Mouse (Mus musculus): Measurements from ENCODE around the gene Mcpt8. TPM values are rescaled to one million over a fixed set of nuclear protein-coding genes. Genes with fewer than 3 reads are reported as not detected.

Mcpt8 gene
- total RNA-seq, 2 experiments from 2014 or later = 30.6 to 83.3 TPM

Other genes starting within 250 kb of the Mcpt8 start
- 2.8 and 3.9 TPM in 2 replicates for gene Nynrin, start 231.3 kb downstream of the Mcpt8 start, total RNA-seq (2015)
- 1.9 and 2.7 TPM in 2 replicates for gene Nynrin, start 231.3 kb downstream of the Mcpt8 start, total RNA-seq (2017)
- 0.17 TPM in 1 of 2 replicates, not detected in the other for gene Cbln3, start 200.9 kb downstream of the Mcpt8 start, total RNA-seq (2015)
- gene Cbln3, start 200.9 kb downstream of the Mcpt8 start, total RNA-seq (2017) = 0.07 TPM in 1 of 2 replicates, not detected in the other
- 4.6 and 6.1 TPM in 2 replicates for gene Khnyn, start 200.3 kb downstream of the Mcpt8 start, total RNA-seq (2015)
- 14.3 and 15.3 TPM in 2 replicates for gene Khnyn, start 200.3 kb downstream of the Mcpt8 start, total RNA-seq (2017)
- gene Sdr39u1, start 185.0 kb downstream of the Mcpt8 start, total RNA-seq (2015) = 11.7 and 18.2 TPM in 2 replicates
- 4.2 and 6.9 TPM in 2 replicates for gene Sdr39u1, start 185.0 kb downstream of the Mcpt8 start, total RNA-seq (2017)
- gene Cma1, start 140.6 kb downstream of the Mcpt8 start, total RNA-seq (2015) = not detected in 2 replicates
- not detected in 2 replicates for gene Cma1, start 140.6 kb downstream of the Mcpt8 start, total RNA-seq (2017)
- gene Cma2, start 134.3 kb downstream of the Mcpt8 start, total RNA-seq (2015) = not detected in 2 replicates
- gene Cma2, start 134.3 kb downstream of the Mcpt8 start, total RNA-seq (2017) = not detected in 2 replicates
- not detected in 2 replicates for gene Mcpt1, start 67.3 kb downstream of the Mcpt8 start, total RNA-seq (2015)
- not detected in 2 replicates for gene Mcpt1, start 67.3 kb downstream of the Mcpt8 start, total RNA-seq (2017)
- not detected in 2 replicates for gene Mcpt9, start 54.8 kb downstream of the Mcpt8 start, total RNA-seq (2015)
- gene Mcpt9, start 54.8 kb downstream of the Mcpt8 start, total RNA-seq (2017) = not detected in 2 replicates
- gene Mcpt2, start 43.2 kb downstream of the Mcpt8 start, total RNA-seq (2015) = not detected in 2 replicates
- gene Mcpt2, start 43.2 kb downstream of the Mcpt8 start, total RNA-seq (2017) = not detected in 2 replicates
- not detected in 2 replicates for gene Mcpt4, start 23.0 kb downstream of the Mcpt8 start, total RNA-seq (2015)
- gene Mcpt4, start 23.0 kb downstream of the Mcpt8 start, total RNA-seq (2017) = not detected in 2 replicates
- 4,330 and 4,812 TPM in 2 replicates for gene Ctsg, start 17.3 kb upstream of the Mcpt8 start, total RNA-seq (2015)
- 4,060 and 4,327 TPM in 2 replicates for gene Ctsg, start 17.3 kb upstream of the Mcpt8 start, total RNA-seq (2017)
- not detected in 2 replicates for gene Gzme, start 35.4 kb upstream of the Mcpt8 start, total RNA-seq (2015)
- not detected in 2 replicates for gene Gzme, start 35.4 kb upstream of the Mcpt8 start, total RNA-seq (2017)
- gene Gzmd, start 47.3 kb upstream of the Mcpt8 start, total RNA-seq (2015) = 0.37 TPM in 1 of 2 replicates, not detected in the other
- gene Gzmd, start 47.3 kb upstream of the Mcpt8 start, total RNA-seq (2017) = not detected in 2 replicates
- not detected in 2 replicates for gene Gzmg, start 74.3 kb upstream of the Mcpt8 start, total RNA-seq (2015)
- gene Gzmg, start 74.3 kb upstream of the Mcpt8 start, total RNA-seq (2017) = not detected in 2 replicates
- gene Gzmn, start 89.3 kb upstream of the Mcpt8 start, total RNA-seq (2015) = not detected in 2 replicates
- gene Gzmn, start 89.3 kb upstream of the Mcpt8 start, total RNA-seq (2017) = not detected in 2 replicates
- not detected in 2 replicates for gene Gzmf, start 126.1 kb upstream of the Mcpt8 start, total RNA-seq (2015)
- gene Gzmf, start 126.1 kb upstream of the Mcpt8 start, total RNA-seq (2017) = not detected in 2 replicates
- not detected in 2 replicates for gene Gzmc, start 149.4 kb upstream of the Mcpt8 start, total RNA-seq (2015)
- gene Gzmc, start 149.4 kb upstream of the Mcpt8 start, total RNA-seq (2017) = not detected in 2 replicates
- 3.5 TPM in 2 replicates for gene Gzmb, start 177.0 kb upstream of the Mcpt8 start, total RNA-seq (2015)
- gene Gzmb, start 177.0 kb upstream of the Mcpt8 start, total RNA-seq (2017) = 1.1 TPM in 2 replicates